In genomic region chr7:100009640-100010039, GRCm38 (mm10) we compare ENCODE assay signal across 8 mouse cellular contexts. TPM values are rescaled to one million over a fixed set of nuclear protein-coding genes. Genes with fewer than 3 reads are reported as not detected.
DNase-seq lines count a peak whose midpoint lies in the region; ATAC-seq and TF ChIP-seq lines count a peak whose summit lies in the region.

No protein-coding gene starts in this region.

- no peaks in the 10 kb centered on the region for H3K9me3 ChIP-seq in heart, embryonic 10.5 days
- no peaks in the 10 kb centered on the region for H3K9me3 ChIP-seq in intestine, postnatal 0 days (ENCODE audit: control insufficient read depth)
- H3K9me3 ChIP-seq in limb, embryonic 11.5 days (ENCODE audit: control insufficient read depth, low read length), result no peaks in the 10 kb centered on the region

- DNase-seq in heart, adult 11 months, result peak; percentile 93
- no peak for DNase-seq in heart, embryonic 10.5 days (ENCODE audit: low spot score)
- DNase-seq in cerebellum, adult 2 months, result peak; percentile 37 to 61
- peak; percentile 82 for DNase-seq in gastrocnemius, adult 18-20 months (ENCODE audit: low spot score)
- DNase-seq in limb, embryonic 11.5 days (ENCODE audit: low spot score), result peak; percentile 88
- peak; percentile 13 to 50 for DNase-seq in natural killer cell, adult 2 months (ENCODE audit: low spot score in 2 of 2)
- peak; percentile 70 for DNase-seq in splenic B cell, adult 2 months (ENCODE audit: low read depth, low spot score)

- TF ChIP-seq CTCF in cerebellum, adult 2 months (IDR thresholded peaks at IDR 0.05; ENCODE audit: borderline replicate concordance, insufficient read depth, low read depth, low read length), result peak; percentile 81
- peak; percentile 91 for TF ChIP-seq CTCF in intestine, postnatal 0 days (IDR thresholded peaks at IDR 0.05; ENCODE audit: low read depth)

- no peak overlapping the region for H3K4me2 ChIP-seq in intestine, postnatal 0 days (replicated peaks; ENCODE audit: low read depth)
- H3K4me2 ChIP-seq in limb, embryonic 11.5 days (ENCODE audit: low read depth, severe bottlenecking), result no peak overlapping the region

- no peak overlapping the region for H3K9ac ChIP-seq in intestine, postnatal 0 days (ENCODE audit: low read depth, low read length)
- no peak overlapping the region for H3K9ac ChIP-seq in limb, embryonic 11.5 days (ENCODE audit: low read length)

- H3K36me3 ChIP-seq in heart, embryonic 10.5 days, result no peaks in the 10 kb centered on the region
- no peaks in the 10 kb centered on the region for H3K36me3 ChIP-seq in intestine, postnatal 0 days (ENCODE audit: control insufficient read depth, insufficient read depth)
- no peaks in the 10 kb centered on the region for H3K36me3 ChIP-seq in limb, embryonic 11.5 days (ENCODE audit: control insufficient read depth, insufficient read depth, low read length)
- no peaks in the 10 kb centered on the region for H3K36me3 ChIP-seq in splenic B cell, adult 2 months (ENCODE audit: control insufficient read depth, insufficient read depth, low read length, poor library complexity, severe bottlenecking)

- no peak for TF ChIP-seq POLR2A in cerebellum, adult 2 months (IDR thresholded peaks at IDR 0.05; ENCODE audit: borderline replicate concordance, insufficient read depth, low read length)

- H3K4me1 ChIP-seq in heart, embryonic 10.5 days, result peaks cover 36% of the 10 kb centered on the region
- H3K4me1 ChIP-seq in cerebellum, adult 2 months (ENCODE audit: control insufficient read depth, insufficient read depth, low read length), result peaks cover 17% of the 10 kb centered on the region
- H3K4me1 ChIP-seq in intestine, postnatal 0 days (replicated peaks; ENCODE audit: control insufficient read depth, insufficient read depth, low read length), result 0 out of 2 replicates have a peak, but pooled peaks cover 6% of the 10 kb centered on the region
- 0 out of 2 replicates have a peak, but pooled peaks cover 3% of the 10 kb centered on the region for H3K4me1 ChIP-seq in limb, embryonic 11.5 days (ENCODE audit: control insufficient read depth, insufficient read depth, low read length)

- H3K27ac ChIP-seq in heart, embryonic 10.5 days, result no peak overlapping the region
- H3K27ac ChIP-seq in cerebellum, adult 2 months (ENCODE audit: insufficient read depth, low read length), result no peak overlapping the region
- no peak overlapping the region for H3K27ac ChIP-seq in intestine, postnatal 0 days (ENCODE audit: low read depth, low read length)
- no peak overlapping the region for H3K27ac ChIP-seq in limb, embryonic 11.5 days (replicated peaks; ENCODE audit: low read depth, low read length)

- no peak overlapping the region for H3K4me3 ChIP-seq in heart, embryonic 10.5 days
- no peak overlapping the region for H3K4me3 ChIP-seq in cerebellum, adult 2 months (replicated peaks; ENCODE audit: insufficient read depth, low read depth, low read length)
- no peak overlapping the region for H3K4me3 ChIP-seq in intestine, postnatal 0 days (ENCODE audit: low read depth, low read length)
- no peak overlapping the region for H3K4me3 ChIP-seq in limb, embryonic 11.5 days (ENCODE audit: low read depth, low read length)

- peak; percentile 63; the same call in 1 of the 2 replicates for ATAC-seq in intestine, postnatal 0 days
- peak; percentile 49; the same call in 1 of the 2 replicates for ATAC-seq in limb, embryonic 11.5 days (ENCODE audit: insufficient number of reproducible peaks, low FRiP score, low TSS enrichment, low read depth)

- 16% methylated on average over 11 of the region's 11 CpGs for WGBS in heart, embryonic 10.5 days
- 33% methylated on average over 11 of the region's 11 CpGs for WGBS in cerebellum, adult 2 months
- WGBS in intestine, postnatal 0 days, result 10% methylated on average over 11 of the region's 11 CpGs
- WGBS in limb, embryonic 11.5 days, result 9% methylated on average over 11 of the region's 11 CpGs

- H3K27me3 ChIP-seq in heart, embryonic 10.5 days (ENCODE audit: insufficient read depth, poor library complexity, severe bottlenecking), result peaks cover 75% of the 10 kb centered on the region
- peaks cover 3% of the 10 kb centered on the region; the same call in 1 of the 2 replicates for H3K27me3 ChIP-seq in cerebellum, adult 2 months (ENCODE audit: control insufficient read depth, insufficient read depth, low read length)
- H3K27me3 ChIP-seq in intestine, postnatal 0 days (replicated peaks; ENCODE audit: control insufficient read depth, insufficient read depth, low read length), result peaks cover 43% of the 10 kb centered on the region
- H3K27me3 ChIP-seq in limb, embryonic 11.5 days (ENCODE audit: control insufficient read depth, insufficient read depth, low read length), result peaks cover 37% of the 10 kb centered on the region
- H3K27me3 ChIP-seq in splenic B cell, adult 2 months (ENCODE audit: control insufficient read depth, insufficient read depth, low read length, poor library complexity, severe bottlenecking), result no peaks in the 10 kb centered on the region

RNA-seq across cellular contexts. Expression of gene Chrdl2, which starts 3.7 kb away (rescaled TPM):
- 0.65 TPM in 1 of 2 replicates, not detected in the other for polyA plus RNA-seq in heart, embryonic 10.5 days (2016; fragmentation: Nextera tagmentation; extraction: Ambion mirVana)
- polyA plus RNA-seq in cerebellum, adult 2 months (2012; rRNA removed), result 0.79 and 1.3 TPM in 2 replicates
- 1 to 10 TPM; 1.4 to 1.7 TPM for total RNA-seq in gastrocnemius, adult 18-20 months (2021)
- 1.0 and 1.2 TPM in 2 replicates for polyA plus RNA-seq in intestine, postnatal 0 days (2015; fragmentation: Nextera tagmentation; extraction: Ambion mirVana)
- 1.2 and 1.4 TPM in 2 replicates for polyA plus RNA-seq in limb, embryonic 11.5 days (2014; fragmentation: Nextera tagmentation; extraction: Ambion mirVana)

RNA-seq across cellular contexts. Expression of gene Rnf169, which starts 29.4 kb away (rescaled TPM):
- polyA plus RNA-seq in heart, embryonic 10.5 days (2016; fragmentation: Nextera tagmentation; extraction: Ambion mirVana), result 3.1 and 4.3 TPM in 2 replicates
- polyA plus RNA-seq in cerebellum, adult 2 months (2012; rRNA removed), result 8.1 and 8.7 TPM in 2 replicates
- total RNA-seq in gastrocnemius, adult 18-20 months (2021), result 1 to 10 TPM; 4.6 to 7.1 TPM
- 1.9 and 2.1 TPM in 2 replicates for polyA plus RNA-seq in intestine, postnatal 0 days (2015; fragmentation: Nextera tagmentation; extraction: Ambion mirVana)
- 7.2 and 7.9 TPM in 2 replicates for polyA plus RNA-seq in limb, embryonic 11.5 days (2014; fragmentation: Nextera tagmentation; extraction: Ambion mirVana)
